Mouse (Mus musculus): ENCODE results near the gene Ceacam1.
"Not testable (repeated sequence)": the region's sequence is repeated elsewhere in the genome, so short reads cannot be mapped to it uniquely, and the experiment has no call there.

Gene Ceacam1

DNA sequence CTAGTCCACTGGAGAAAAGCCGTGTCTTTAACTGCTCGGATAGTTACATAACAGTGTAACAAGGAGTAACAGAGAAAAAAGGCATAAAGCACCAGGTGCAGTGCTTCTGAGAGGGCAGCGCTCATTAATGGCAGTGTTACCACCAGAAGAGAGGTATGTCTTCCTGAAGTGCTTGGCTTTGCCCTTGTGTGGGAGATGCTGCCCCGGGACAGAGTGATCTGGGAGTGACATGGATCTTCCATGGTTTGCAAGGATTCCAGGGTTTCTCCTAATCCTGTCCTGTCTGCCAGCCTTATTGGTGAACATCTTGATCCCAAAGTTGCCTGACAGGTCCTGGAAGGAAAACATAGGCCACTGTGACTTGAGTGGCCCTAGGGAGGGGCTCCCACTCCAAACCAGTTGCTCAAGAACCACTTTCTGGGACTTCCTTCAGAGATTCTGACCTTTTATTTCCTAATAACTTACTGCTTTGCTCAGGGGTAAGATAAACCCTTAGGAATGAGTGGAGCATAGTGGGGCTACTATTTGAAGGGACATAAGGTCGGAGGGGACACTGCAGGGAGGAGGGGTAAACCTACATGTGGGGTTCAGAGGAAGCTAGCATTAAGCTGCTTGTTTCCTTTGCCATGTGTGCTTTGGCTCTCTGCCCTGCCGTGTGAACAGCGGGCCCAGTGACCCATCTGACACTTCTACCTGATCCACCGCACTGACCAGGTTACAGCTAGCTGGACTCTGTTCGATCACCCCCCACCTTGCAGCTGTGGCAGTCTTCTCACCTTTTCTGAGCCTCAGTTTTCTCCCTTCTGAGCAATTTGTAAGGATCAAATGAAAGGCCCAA, 37.2 kb downstream of the Ceacam1 start:
- DNase-seq (ENCODE audit: low spot score): peak; percentile 9

DNA sequence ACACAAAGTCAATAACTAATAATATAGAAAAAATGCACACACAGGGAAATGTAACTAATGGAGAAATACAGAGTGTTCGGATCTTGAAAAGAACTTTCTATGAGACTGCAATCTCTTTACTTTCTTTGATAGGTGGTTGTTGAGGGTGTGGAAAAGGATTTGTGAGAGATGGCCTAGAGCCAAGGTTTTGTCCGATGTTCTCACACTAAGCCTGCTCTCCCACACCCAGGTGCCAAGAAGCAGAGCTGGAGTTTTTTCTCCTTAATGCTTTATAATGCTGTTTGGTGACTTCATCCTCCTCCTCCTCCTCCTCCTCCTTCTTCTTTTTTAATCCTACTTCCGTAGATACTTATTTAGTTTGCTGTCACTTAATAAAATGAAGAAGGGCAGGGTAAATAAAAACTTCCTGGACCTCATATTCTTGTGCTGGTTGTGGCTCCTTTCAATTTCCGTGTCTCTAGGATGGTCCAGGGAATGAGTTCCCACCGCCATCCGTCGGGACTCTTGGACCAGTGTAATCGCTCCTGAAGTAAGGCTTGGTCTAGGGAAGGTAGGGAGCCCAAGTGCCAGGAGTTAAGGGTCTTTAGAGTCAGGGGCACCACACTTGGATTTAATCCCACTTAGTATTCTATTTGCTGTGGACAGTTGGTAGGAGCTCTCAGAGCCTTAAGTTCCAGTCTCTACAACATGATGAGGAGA, 38.1 kb downstream of the Ceacam1 start:
- DNase-seq (ENCODE audit: low spot score): no peak

DNA sequence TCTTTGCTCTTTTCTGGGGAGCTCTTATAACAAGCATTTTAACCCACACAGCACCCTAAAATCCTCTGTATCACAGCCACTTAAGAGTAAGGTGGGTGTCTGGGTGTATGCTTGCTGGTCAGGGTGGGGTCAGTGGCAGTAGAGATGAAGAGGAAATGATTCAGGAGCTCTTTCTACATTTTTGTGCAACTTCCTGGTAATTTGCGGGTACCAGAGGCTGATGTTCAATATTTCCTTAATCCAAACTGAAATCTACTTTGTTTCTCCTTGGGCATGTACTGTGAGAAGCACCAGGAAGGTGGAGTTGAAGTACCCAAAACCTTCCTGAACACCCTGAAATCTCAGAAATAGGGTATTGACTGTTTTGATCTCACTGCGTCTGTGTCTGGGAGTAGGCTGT, 40.7 kb downstream of the Ceacam1 start:
- DNase-seq (ENCODE audit: low spot score): no peak

DNA sequence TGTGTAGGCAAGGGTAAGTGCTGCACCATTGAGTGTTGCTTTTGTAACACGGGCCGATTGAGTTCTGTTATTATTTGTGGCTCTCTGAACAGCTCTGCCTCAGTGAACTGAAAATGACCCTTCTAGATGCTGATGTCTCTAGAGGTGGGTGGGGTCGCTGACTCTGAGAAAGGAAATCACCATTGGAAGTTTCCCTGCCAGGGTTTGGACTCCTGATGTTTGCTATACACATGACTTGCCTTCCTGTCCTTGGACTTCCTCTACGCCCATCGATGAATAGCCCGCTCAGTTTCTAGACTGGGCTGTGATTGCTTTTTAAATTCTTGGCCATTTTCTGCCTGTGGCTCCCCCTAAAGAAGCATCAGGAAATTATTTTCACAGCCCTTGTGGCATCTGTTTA, 41.2 kb downstream of the Ceacam1 start:
- no peak for DNase-seq (ENCODE audit: low spot score)

DNA sequence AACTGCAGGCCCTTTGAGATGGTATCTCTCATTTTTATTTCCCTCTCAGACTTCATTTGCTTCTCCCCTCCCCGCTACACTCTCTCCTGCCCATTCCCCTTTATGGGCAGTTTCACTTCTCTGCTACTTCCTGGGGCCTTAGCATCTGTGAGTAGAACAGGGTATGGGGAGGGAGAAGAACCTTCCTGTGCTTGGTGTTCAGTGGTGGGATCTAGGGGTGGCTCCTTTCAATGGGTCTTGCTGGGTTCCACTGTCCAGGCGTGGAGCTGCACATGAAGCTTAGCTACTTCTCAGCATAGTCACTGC, 41.9 kb downstream of the Ceacam1 start:
- no peak for DNase-seq (ENCODE audit: low spot score)

DNA sequence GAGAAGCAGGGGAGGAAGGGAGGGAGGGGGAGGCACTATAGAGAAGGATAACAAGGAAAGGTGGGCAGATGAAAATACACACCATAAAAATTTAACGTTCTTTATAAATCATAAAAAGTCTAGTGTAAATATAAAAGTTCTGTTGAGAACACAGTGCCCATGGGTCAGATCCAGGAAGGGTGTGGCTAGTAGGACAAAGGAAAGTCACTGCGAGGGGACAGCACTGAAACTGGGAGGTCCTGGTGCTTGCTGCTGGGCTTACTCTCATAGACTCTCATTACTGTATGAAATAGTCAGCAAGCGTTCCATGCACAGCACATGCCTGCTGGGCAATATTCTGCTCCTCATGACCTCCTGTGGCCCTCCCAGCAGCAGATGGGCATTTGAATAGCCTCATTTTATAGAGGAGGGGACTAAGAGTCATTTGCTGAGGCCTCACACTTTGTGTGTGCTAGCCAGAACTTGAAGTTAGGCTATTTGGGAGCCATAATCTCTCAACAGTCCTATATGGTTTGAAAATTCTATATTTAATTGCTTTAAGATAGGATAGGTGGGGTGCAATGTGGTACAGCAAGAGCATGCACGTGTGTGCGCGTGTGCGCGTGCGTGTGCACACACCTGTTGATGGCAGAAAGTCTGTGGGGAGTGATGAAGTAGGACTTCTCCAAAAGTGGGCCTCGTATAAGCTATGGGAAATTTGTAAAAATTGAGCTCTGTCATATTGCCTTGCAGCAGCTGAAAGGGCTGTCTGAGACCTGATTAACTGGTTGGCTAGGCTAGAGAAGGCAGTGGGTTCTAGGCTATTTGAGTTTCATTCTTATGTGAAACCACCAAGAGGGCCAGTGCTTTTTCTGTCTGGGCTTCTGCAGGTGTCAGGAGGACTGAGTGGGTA, 42.5 kb downstream of the Ceacam1 start:
- no peak for DNase-seq (ENCODE audit: low spot score)

DNA sequence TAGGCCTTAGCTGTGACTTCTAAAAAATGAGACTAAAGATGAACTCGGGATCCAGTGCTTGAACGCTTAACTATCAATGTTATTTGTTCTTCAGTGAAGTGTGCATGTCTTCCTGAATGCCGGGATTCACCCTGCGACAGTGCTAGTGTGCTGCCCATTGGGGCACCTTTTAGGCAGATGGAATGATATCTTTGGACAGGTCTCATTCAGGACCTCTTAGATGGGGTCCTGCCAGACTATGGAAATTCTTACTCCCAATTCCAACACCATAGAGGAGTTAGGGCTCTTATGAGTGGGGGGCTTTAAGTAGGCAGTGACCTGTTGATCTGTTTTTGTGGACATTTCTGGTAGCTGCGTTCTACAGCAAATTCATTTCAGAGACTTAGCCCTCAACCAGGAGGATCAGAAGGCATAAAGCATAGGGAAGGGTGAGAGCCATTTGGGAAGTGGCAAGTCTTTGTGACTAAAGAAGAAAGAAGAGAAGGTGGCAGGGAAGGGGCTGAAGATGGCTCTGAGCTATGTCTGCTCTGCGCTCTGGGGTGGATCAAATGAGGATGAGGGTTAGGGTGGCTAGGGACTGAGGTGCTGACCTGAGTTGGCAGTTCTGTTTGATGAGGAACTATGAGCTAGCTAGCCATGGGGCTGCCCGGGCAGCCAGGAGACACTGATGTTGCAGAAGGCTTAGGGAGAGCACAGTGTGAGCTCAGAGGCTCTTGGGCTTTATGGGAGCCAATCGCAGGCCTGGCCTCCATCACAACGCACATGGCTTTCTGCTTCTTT, 43.4 kb downstream of the Ceacam1 start:
- DNase-seq (ENCODE audit: low spot score): no peak

DNA sequence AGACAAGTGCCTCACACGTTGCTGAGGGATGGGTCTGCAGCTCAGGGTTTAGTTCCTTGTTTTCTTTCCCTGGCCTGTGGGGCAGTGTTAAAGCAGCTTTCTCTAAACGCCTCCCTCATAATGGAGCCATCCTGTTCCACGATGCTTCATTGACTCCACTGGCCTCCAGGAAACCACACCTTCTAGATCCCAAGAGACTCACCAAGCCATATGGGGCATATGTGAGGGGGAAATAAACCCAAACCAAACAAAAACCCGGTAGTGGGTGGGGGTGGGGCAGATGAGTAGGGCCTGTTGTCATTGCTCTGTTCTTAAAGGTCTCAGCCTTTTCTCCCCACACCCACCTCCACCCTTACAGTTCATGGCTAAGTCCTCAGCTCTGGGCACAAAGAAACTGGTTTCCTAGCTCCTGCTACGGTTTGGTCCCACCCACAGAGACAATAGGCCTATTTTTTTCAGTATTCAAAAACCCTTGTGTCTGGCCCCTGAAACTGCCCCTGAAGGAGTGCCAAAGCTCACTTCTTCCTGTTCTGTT, 44.3 kb downstream of the Ceacam1 start:
- no peak for DNase-seq (ENCODE audit: low spot score)

DNA sequence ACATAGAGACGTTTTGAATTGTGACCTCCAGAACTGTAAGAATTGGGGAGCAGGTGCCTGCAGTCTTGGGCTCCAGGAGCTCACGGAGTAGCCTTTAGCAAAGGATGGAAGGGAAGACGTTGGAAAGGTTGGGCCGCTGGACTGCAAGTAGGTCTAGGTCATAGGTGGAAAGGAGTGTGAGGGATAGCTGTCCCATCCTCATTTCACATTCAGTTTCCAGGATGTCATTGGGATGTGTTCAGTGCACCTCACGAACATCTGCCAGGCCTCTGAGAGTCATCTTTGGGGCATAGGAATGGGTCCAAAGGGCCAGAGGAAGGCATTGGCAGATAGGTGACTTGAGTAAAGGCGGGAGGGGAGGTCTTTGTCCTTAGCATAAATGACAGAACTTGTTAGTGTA, 45.0 kb downstream of the Ceacam1 start:
- no peak for DNase-seq (ENCODE audit: low spot score)

DNA sequence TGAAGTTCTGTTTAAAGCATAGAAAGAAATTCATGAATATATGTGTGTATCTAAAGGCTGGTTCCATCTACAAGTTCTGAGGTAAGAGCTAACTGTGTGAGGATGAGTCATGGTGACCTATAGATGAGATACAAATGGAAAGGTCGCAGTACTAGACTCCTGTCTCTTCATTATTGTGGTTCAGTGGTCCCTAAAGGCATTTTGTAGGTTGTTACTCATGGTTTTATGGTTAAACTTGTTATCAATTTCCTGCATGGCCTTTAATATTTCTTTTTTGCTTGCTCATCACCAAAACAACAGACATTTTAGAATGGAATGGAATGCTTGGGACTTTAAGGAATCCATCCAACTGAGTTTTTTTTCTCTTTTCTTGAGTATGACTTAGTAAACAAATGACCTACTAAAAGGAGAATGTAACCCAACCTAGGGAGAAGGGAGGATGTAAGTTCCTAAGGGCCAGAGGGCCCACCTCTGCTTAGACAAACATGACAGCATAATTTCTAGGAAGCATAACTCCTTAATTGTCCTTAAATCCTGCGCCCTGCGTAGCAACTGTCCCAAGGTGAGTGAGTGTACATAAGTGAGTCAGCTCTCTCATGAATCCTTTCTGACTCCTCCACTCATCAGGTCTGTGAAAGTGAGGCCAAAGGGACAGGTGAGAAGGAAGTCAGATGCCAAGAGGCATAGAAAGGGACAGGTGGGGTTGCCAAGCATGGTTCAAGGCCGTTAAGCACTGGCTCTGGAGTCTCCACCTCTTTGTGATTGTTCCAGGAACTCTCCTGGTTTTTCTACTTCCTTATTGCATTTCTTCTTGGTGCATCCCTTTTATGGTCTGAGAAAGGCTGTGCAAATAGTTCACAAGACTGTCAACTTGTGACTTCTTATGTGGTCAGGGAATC, 47.3 kb downstream of the Ceacam1 start:
- DNase-seq (ENCODE audit: low spot score): no peak

DNA sequence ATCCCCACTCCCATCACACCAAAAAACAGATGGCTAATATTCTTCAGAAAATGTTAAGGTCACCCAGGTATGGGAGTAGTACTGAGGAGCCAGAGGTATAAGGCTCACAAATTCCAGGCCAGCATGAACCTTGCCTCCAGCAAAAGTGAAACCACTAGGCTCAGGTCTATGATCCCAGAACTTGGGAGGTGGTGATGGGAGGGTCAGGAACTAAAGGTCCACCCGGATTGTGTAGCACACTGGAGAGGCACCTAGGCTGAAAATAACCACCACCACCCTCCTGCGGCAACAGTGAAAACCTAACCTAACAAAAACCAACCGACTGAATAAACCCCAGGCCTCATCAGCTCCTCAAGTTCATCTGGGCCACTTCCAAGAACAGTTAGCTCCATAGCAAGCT, 49.1 kb downstream of the Ceacam1 start:
- no peak for DNase-seq (ENCODE audit: low spot score)

DNA sequence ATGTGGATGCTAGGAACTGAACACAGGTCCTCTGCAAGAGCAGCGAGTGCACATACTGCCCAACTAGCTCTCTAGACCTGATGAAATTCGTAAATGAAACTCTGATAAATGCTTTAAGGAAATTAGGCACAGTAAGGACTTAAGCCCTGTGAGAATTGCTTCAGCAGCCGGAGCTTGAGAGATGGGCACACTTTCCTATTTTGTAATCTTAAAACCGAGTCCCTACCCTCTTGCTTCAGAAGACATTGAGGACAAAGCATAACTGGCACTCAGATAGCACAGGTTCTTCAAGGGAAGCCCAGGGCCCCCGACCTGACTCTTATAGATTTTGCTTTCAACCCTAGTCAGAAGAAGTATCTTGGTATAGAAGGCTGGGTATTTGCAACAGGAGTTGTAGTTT, 50.3 kb downstream of the Ceacam1 start:
- no peak for DNase-seq (ENCODE audit: low spot score)

DNA sequence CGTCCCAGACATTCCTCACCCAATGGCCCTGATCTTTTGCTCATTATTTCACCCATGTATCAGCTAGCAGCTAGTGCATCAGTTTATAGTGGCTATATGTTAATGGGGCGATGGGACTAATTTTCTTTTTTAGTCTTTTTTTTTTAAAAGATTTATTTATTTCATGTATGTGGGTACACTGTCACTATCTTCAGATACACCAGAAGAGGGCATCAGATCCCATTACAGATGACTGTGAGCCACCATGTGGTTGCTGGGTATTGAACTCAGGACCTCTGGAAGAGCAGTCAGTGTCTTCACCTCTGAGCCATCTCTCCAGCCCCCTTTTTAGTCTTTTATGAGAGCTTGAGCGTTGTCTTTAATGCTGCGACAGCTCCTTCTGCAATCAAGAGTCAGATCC, 51.0 kb downstream of the Ceacam1 start:
- not testable (repeated sequence) for DNase-seq (ENCODE audit: low spot score)

DNA sequence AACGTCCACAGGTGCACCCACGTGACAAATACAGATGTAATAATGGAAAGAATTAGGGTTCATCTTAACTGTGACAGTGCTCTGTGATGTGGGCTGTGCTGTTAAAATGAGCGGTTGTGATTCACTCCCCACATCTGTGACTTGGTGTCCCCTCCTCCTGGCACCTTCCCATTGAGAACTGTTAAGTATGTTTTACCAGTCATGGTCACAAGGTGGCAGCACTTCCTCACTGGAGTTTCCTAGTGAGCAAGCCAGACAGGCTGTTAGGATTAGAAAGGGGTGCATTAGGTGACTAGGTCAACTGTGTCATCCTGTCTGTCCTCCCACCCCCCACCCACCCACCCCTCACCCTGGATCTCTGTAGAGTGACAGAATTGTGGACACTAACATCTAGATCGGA, 53.0 kb downstream of the Ceacam1 start:
- peak; percentile 83 for DNase-seq (ENCODE audit: low spot score)

DNA sequence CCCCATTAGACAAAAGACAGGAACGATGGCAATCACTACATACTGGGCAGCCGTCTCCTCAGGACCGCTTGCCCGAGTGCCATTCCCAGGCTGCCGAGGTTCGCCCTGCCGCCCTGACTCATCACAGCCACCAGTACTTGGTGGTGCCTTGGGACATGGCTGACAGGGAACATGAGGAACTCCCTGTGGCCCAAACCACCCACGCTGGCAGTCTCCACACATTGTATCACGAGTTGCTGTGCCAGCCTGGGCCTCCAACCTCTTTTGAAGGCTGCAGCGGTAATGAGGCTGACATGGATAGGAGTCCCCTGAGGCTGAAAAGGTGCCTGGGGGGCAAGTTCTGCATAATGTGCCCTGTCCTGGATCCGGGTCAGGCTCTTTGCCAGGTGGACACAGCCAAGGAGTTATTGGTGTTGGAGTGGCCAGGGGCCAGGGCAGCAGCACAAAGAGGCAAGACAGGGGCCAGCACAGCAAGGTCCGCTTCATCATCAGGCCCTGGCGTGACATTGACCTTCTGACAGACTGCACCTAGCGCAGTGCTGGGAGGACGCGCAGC, 55.0 kb downstream of the Ceacam1 start:
- DNase-seq (ENCODE audit: low spot score): no peak

DNA sequence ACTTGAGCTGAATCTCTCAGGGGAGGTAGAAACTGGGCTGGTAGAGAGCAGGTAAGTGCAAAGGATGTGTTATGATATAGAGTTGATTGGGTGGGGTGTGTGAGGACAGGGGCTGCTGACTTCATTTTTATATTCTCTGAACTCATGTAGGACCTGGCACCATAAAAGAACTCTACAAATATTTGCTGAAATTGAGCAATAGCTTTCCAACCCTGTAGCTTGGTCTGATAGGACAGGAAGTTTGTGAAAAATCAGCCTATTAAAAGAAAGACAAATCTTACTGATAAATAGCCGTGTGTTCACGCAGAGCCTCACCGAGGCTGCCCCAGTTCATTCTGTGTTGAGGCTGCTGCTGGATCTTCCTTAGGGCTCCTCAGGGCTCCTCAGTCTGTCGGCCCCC, 57.5 kb downstream of the Ceacam1 start:
- no peak for DNase-seq (ENCODE audit: low spot score)

DNA sequence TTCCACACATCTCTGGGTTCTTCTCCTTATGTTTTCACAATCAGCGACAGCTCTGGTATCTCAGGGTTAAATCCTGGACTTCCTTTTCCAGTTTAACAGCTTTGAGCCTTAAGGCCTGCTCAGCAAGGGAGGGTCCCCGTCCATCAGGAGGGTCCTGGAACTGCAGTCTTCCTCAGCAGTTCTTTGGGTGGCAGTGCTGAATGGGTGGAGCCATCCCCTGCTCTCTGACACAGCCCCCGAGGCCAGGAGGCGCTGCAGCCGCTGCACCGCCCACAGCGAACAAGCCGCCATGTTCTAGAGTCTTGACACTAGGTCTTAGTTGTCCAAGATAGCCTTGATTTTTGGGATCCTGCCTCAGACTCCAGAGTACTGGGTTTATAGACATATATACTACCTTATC, 57.9 kb downstream of the Ceacam1 start:
- DNase-seq (ENCODE audit: low spot score): no peak

DNA sequence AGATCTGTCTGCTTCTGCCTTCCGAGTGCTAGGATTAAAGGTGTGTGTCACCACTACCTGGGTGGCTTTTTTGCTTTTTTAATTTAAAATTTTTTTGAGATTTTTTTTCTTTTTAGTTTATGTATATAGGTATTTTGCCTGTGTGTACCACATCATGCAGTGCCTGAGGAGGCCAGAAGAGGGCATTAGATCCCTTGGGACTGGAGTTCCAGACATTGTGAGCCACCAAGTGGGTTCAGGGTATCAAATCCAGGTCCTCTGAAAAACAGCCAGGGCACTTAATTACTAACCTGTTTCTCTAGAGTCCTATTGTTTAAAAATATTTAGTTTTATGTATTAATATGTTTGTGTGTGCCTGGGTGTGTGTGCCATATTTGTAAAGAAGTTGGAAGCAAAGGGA, 59.8 kb downstream of the Ceacam1 start:
- no peak for DNase-seq (ENCODE audit: low spot score)

DNA sequence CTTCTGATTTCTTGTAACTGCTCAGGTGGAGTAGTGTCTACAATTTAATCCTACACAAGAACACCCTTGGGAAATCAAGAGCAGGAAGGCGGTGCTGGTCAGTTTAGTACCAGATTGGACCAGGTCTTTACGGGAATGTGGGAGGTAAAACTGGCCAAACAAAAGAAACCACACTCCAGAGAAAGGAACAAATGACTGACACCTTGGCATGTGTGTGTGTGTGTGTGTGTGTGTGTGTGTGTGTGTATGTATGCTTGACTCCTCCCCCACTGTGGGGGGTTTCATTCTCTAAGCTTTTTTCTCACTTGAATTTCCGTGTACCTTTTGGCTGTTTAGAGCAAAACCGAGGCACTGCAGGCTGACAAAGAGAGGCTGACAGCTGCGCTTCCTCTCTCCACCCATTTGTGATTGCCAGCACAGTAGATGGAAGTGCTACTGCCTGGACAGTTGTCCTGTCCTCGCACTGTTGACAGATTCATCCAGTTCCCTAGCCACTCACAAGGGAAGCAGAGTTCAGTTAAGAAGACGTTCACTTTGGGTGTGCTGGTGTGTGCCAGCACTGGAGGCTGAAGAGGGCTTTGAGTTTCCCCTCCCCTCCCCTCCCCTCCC, 64.5 kb downstream of the Ceacam1 start, which contains the start of gene Cxcl17:
Gene Cxcl17 (minus strand): TSS at position 54 of the 609 bp plus-strand sequence.
- DNase-seq (ENCODE audit: low spot score): no peak

DNA sequence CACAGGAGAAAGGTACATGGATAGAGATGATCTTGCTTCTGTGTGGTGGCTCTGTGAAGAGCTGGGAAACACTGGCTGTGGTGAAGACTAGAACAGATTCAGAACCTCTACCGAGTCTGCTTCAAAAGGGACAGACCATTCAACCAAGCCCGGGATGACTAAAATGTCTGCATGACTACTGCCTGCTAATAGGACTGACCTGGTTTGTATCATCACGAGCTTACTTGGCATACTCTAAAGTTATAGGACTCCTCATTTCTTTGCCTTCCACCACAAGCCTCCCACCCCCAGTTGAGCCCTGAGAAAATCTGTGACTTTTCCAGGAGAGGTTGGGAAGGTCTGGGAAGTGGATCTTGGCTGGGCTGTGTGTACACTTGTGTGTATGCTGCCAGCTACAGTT, 65.5 kb downstream of the Ceacam1 start:
- DNase-seq (ENCODE audit: low spot score): no peak

Measured in adipocyte (in vitro differentiated cells).